Mouse (Mus musculus) olfactory bulb, adult 2 months (tissue): ENCODE results near the gene Acot4.

Experiments used
- CTCF ChIP-seq: fragments of 200-500 bp; IDR thresholded peaks from 2 replicates; pipeline ENCODE4 v1.5.1; 2012; ENCODE audit warnings: low read depth, mild to moderate bottlenecking, low read length, moderate library complexity; ENCODE audit not compliant: insufficient read depth
- POLR2A ChIP-seq: fragments of 200-500 bp; IDR thresholded peaks from 2 replicates; pipeline ENCODE4 v1.6.1; 2012; ENCODE audit warnings: mild to moderate bottlenecking, low read depth, low read length, moderate library complexity; ENCODE audit not compliant: insufficient read depth

- no peak for TF ChIP-seq CTCF
- no peak for TF ChIP-seq POLR2A
These were observed 26.4 kb downstream of the Acot4 start for GRCm38 (mm10) chr12:84064621-84065020.
